Mouse (Mus musculus) neural tube, embryonic 10.5 days (tissue): ENCODE measurements around the gene Kcnf1.
"Not testable (repeated sequence)": the region's sequence is repeated elsewhere in the genome, so short reads cannot be mapped to it uniquely, and the experiment has no call there.

ENCODE experiments used
- DNase-seq: peaks from one replicate; pipeline ENCODE4 v3.0.0-alpha.2; 2017; ENCODE audit warnings: low spot score; ENCODE audit errors: extremely low spot score

Gene Kcnf1

GRCm38 (mm10) chr12:17163996-17164395 is 12.7 kb downstream of the Kcnf1 start:
- DNase-seq = no peak

DNA sequence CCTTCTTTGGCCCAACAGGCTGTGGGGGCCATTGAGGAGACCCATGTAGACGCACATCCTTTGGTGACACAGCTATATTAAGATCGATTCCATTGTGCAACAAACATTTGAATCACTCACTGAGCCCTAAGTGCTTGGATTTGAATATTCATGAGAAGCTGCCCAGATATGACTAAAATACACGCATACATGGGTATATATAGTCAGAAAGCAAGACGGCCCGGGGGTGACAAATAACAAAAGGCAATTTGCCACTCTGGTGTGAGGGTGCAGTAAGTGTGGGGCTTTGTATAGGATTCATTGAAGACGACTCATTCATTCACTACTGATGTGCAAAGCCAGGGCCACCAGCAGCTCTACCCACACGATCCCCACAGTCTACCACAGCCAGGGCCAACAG is 17.1 kb downstream of the Kcnf1 start:
- no peak for DNase-seq

DNA sequence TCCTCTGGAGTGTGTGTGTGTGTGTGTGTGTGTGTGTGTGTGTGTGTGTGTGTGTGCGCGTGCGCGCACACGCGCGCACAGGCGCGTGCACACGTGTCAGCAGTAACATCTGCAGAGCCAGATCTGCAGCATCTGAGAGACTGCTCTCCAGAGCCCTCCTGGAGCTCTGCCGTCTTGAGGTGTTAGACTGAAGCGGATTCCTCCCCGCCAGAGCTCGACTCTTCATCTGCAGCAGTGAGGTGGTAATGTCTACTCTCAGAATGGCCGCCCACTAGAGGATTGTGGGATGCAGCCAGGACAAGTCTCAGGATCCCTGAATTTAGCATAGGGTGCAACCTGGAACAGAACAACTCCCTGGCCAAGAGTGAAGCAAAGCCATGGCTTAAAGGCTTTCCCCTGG is 19.1 kb downstream of the Kcnf1 start:
- no peak for DNase-seq

- no peak for DNase-seq
Observed at GRCm38 (mm10) chr12:17155781-17156180, 20.9 kb downstream of the Kcnf1 start.

- no peak for DNase-seq
Observed at GRCm38 (mm10) chr12:17152840-17153239, 23.8 kb downstream of the Kcnf1 start.

- DNase-seq = no peak
Observed at GRCm38 (mm10) chr12:17148920-17149319, 27.8 kb downstream of the Kcnf1 start.

GRCm38 (mm10) chr12:17141791-17142190 is 34.9 kb downstream of the Kcnf1 start:
- DNase-seq = no peak

DNA sequence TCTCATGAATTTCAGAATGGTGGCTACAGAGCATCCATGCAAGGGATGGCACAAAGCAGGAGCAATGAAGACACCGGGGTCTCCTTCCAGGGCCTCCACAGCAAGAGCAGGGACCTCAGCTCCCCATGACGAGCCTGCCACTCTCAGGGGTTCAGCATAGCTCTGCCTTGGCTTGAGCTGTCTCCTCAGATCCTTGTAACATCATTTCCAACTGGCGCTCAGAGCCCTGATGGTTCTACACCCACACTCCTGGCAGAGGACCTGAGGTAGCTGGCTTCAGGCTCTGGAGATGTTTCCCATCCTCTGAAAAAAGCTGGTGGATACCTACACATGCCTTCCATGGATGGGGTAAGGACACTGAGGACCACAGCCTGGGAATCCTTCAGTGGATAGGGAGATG is 36.3 kb downstream of the Kcnf1 start:
- no peak for DNase-seq

GRCm38 (mm10) chr12:17134546-17135096 is 42.1 kb downstream of the Kcnf1 start:
- no peak for DNase-seq

- DNase-seq = no peak
Observed at GRCm38 (mm10) chr12:17132243-17132642, 44.4 kb downstream of the Kcnf1 start.

- DNase-seq = no peak
Observed at GRCm38 (mm10) chr12:17131563-17131962, 45.1 kb downstream of the Kcnf1 start.

DNA sequence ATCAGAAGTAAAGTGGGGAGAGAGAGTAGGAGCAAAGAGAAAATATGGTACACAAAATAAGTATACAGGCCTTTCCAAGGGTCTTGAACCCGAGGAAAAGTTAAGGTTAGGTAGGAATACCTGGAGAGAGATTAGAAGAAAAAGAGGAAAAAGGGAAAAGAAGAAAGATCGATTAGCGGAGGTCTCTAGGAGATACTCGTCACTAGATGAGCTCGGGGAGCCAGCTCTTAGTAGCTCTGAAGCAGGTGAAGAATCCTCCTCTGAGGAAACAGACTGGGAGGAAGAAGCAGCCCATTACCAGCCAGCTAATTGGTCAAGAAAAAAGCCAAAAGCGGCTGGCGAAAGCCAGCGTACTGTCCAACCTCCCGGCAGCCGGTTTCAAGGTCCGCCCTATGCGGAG is 53.8 kb downstream of the Kcnf1 start:
- not testable (repeated sequence) for DNase-seq
